Mouse (Mus musculus): ENCODE results near the gene Prss56.

Prss56 gene

DNA sequence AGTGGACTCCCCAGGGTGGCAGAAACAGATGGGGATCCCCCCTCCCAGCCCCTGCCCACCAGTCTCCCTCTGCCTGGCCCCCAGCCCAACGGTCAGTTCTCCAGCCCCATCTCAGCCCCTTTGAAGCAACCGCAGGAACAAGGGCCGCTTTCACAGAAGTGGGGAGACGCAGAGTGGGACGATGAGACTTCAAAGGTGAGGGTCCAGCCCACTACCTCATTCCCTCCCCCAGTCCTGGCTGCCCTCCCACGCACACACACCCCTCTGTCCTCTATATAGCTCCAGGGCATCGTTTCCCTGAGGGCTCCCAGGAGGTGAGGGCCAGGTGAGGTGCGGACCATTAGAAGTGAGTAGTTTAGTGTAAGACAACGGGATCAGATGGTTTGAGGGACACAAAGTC, at the start of gene Prss56:
Gene Prss56, plus strand, starts transcription at position 301 of the 400 bp plus-strand sequence.
- DNase-seq (ENCODE audit: low spot score in 2 of 2) = no peak

DNA sequence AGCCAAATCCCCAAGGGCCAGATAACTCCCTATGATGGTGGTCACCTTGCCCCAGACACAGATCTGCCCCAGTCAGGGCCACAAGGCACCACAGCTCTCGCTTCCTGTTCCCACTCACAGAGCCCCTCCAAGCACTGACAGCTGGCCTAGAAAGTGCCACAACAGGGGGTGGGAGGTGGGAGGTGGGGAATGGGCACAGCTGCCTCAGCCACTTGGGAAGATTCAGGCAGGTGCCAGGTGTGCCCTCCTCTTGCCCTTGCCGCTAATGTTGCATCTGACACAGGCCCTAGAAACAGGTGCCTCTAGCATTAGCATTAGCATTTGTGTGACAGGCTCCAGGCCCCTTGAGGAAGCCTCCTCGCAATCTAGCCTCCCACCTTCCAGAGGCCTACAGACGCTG, 41.6 kb upstream of the Prss56 start:
- no peak for DNase-seq (ENCODE audit: low spot score in 2 of 2)

DNA sequence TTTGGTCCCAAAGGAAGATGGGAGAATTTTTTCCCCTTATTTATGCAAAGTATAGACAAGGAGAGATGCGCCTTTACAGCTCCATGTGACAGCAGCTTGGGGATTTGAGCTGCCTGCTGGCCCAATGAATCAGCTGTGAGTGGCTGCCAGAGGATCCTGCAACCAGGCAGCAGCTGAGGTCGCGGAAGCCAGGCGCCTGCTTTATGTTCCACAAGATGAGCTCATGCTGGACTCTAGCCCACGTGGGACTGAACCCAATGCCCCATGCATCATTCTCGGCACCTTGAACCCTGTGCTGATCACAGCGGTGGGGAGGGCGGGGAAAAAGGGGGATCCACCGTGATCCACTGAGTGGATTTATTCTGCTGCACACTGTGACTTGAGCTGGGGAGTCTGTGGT, 40.7 kb upstream of the Prss56 start:
- DNase-seq (ENCODE audit: low spot score in 2 of 2) = no peak

DNA sequence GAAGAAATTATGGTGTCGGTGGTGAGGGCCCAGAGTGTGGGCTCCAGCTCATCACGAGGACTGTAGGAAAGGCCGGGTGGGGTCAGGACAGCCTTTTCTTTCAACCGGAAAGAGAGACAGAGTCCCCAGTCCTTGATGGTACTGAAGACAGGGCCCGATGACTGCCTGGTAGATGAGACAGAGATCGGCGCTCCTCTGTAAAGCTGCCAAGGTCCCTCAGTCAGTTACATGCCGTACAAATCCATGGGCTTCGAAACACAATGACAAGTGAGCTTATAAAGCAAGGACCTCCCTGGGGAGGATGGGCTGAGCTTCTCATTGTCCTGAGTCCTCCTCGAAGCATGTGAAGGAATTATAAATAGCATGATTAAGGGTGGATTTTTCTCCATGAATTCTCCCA, 40.0 kb upstream of the Prss56 start:
- no peak for DNase-seq (ENCODE audit: low spot score in 2 of 2)

DNA sequence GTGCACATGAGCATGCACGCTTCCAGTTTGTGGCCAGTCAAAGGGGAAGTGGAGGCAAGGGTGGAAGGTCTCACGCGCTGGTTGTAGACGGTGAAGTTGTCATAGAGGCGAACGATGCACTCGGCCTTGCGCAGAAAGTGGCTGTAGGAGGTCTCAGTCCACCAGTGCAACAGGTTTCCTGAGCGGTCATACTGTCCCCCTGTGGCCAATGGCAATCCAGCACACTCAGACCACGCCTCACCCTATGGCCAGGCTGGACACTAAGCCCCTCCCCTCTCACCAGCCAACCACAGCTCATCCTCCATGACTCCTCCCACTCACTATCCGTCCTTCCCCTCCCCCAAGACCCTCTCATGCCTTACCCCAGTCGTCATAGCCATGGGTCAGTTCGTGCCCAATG, 33.7 kb upstream of the Prss56 start:
- no peak for DNase-seq (ENCODE audit: low spot score in 2 of 2)

DNA sequence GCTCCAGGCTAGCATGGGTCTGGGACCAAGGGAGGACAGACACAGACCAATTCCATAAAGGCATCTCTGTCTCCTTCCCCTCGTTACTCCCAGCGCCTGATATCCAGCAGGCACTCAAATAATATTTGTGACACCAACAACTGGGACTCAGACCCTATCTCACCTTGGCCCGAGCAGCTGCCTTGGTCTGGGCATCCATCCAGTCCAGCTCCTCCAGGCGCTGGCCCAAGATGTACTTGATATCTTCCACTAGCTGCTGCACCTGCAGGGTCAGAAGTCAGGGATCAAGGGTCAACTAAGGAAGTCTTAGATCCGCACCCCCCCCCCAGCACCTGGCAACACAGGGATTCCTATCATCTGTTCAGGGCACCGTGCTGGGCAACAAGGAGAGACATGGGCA, 31.8 kb upstream of the Prss56 start:
- no peak for DNase-seq (ENCODE audit: low spot score in 2 of 2)

DNA sequence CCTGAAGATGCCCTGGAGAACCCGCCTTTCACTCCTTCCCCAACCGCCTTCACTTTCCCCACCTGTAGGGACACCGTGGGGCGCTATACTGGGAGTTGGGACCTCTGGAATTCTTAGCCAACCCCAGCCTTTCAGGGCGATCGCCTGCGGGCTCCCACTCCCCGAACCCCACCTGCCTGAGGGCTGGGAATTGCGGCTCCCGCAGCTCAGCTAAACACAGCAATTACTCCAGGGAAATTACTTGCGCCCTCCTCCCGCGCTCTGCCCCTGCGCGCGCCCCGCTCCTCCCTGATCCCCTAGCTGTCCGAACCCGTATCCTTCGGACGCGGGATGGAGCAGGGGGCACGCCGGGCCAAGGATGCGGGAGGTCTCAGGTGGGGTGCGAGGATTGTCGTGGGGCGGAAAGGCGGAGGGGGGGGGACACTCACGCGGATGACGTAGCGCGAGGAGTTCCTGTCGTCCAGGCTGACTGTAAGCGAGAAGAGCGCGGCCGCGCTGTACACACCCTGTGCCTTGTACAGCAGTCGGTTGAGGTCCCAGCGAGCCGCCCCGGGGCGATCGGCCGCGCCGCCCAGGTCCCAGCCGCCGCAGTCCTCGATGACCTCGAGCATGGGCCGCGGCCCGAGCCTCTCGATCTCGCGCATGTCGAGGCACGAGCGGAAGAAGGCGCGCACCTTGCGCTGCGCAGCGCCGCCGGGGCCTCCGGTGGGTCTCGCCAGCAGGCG, 29.2 kb upstream of the Prss56 start:
- DNase-seq (ENCODE audit: low spot score in 2 of 2) = no peak

DNA sequence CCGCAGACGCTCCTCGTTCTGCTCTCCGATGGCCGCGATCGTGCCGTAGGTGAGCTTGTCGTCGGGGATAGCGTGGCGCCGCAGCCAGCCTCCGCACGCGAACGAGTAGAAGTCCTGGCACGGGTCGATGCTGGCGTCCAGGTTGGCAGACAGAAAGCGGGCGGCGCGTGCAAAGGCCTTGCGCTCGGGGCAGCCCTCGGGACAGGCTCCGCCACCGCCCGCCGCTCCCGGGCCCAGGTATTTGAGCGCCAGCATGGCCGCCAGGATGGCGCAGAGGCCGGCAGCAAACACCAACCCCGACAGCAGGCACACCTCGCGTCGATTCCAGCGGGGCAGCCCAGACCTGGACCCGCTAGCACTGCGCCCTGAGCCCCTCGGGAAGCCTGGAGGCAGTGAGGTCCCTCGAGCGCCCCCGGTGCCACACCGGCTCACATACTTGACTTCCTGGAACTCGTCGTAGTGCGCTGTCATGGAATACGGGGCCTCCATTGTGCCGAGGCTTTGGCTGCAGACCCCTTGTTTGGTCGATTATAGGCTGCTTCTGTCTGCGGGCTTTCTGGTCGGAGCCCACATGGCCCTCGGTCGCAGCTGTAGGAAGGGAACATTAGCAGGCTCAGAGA, 28.5 kb upstream of the Prss56 start:
- DNase-seq (ENCODE audit: low spot score in 2 of 2) = no peak

DNA sequence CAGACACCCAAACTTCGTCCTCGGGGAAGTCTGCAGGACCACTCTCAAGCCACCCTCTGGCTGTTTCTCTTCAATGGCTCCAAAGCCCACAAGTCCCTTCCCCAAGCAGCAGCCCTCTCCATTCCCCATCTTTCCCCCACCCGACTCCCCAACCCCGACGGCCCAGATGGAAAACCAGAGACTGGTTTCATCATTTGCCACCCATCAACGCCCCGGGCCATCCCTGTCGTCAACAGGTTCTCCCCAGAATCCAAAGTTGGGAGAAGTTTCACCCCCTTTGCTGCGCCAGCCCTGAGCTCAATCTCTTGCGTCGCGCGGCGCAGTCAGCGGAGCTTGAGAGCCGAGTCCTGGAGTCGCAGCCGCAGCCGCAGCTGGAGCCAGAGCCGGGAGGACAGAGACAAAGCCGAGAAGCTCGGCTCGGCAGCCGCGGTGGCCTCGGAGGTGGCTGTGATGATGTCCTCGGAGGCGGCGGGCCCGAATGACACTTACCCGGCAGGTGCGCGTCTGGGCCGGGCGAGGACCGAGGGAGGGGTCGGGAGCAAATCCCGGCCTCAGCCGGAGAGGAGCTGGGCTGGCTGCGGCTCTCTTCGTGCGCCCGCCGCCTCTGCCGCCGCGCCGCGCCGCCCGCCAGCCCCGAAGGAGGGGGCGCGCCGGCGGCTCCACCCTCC, 27.4 kb upstream of the Prss56 start:
- no peak for DNase-seq (ENCODE audit: low spot score in 2 of 2)

DNA sequence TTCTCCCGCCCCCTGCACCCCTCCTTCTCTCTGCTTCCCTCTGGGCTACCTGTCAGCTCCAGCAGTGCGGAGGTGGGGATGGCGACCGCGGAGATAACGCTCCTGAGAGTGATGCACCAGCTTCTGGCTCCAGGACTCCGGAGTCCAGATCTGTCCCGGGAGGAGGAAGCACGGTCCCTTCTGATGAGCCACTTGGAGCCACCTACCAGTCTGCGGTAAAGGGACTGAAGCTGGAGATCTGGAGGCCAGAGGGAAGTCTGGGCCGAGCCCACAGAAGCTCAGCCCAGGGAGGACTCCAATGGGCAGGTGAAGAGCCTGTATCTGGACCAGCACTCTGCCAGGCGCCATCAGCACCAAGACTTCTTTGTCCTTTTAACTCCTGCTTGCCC, 26.9 kb upstream of the Prss56 start, which contains the start of gene Ecel1:
Gene Ecel1, minus strand, starts transcription at position 323 of the 389 bp plus-strand sequence.
- no peak for DNase-seq (ENCODE audit: low spot score in 2 of 2)

DNA sequence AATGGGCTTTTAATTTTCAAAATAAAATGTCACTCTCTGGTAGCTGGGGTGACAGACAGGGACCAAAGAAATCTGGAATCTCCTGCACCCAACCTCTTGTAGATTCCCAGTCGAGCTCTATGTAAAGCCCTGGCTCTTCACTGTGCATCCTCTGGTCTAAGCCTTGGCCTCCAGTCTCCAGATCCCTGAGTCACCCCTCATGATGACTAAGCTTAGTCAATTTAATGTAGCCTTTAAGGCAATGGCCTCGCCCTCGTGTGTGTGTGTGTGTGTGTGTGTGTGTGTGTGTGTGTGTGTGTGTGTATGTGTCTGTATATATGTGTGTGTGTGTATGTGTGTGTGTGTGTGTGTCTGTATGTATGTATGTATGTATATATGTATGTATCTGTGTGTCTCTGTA, 23.7 kb upstream of the Prss56 start:
- no peak for DNase-seq (ENCODE audit: low spot score in 2 of 2)

DNA sequence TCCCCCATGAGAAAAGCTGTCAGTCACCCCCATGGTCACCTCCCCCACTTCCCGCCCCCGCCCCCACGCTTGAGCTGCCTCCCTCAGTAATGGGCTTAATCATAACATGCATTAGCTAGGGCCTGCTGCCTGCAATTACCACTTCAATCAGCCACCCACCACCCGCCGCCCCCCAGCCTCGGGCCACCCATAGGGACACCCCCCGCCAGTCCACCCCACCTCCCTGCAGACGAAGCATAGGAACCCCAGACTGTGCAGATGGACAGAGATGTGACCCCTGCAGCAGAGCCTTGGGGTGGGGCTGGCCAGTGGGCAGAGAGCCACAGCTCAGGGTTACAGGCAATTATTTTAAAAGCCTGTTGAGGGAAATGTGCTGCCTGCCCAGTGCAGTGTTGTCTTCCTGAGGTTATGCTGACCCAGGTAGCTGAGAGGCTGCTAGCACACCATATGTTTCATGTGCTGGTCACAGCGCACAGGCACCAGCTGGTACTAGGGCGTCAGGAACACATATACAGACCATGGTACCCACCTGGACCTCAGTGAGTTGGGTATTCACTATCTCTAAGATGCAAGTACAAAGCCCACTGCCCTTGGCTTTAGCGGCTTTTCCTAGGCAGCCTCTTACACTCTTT, 18.8 kb upstream of the Prss56 start:
- no peak for DNase-seq (ENCODE audit: low spot score in 2 of 2)

DNA sequence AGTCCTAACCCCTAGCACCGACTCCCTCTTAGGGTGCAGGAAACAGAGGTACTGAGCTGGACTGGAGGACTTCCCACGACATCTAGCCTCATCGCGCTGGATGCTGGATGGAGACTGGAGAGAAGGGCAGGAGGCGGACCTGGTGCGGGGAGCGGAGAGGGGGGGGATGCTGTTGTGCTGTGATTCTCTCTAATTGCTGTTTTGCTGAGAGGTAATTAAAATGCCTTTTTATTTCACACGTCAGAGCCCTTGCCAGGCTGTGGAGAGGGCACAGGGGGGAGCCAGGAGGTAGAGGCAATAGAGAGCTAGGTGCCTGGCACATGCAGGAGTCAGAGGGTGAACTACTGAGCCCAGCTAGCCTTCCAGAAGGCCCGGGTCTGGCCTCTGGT, 18.3 kb upstream of the Prss56 start:
- DNase-seq (ENCODE audit: low spot score in 2 of 2) = no peak

DNA sequence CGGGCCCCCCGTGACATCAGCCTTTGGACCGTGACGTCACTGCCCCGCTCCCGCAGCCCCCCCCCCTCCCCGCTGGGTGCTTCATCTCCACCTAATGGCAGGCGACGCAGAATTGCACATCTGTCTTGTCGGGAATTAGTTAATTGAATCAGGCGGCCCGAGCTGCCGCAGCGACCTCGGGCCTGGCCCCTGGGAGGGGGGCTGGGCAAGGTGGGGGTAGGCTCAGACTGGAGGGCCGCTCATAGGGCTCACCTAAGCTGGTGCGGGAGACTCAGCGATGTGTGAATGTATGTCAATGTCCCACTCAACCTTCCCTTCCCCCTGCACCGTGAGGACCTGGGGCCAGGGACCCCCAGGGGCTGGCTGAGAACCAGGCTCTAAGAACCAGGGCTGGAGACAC, 12.7 kb upstream of the Prss56 start:
- no peak for DNase-seq (ENCODE audit: low spot score in 2 of 2)

DNA sequence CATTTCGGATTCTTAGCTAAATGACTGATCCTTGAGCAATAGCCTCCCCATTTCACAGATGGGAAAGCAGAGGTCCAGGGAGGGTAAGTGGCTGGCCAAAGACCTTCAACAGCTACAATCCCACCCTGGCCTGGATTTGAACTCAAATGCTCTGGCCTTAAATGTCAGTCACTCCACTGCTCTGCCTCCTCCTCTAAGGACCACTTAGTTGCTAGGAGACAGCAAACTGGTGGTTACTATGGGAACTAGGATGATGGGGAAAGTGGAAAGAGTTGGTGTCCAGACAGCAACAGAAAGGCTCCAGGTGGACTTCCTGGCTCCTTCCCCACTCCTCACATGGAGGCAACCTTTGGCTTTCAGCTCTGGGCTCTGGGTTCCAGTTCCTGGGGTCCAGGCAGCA, 11.8 kb upstream of the Prss56 start:
- DNase-seq (ENCODE audit: low spot score in 2 of 2) = no peak

DNA sequence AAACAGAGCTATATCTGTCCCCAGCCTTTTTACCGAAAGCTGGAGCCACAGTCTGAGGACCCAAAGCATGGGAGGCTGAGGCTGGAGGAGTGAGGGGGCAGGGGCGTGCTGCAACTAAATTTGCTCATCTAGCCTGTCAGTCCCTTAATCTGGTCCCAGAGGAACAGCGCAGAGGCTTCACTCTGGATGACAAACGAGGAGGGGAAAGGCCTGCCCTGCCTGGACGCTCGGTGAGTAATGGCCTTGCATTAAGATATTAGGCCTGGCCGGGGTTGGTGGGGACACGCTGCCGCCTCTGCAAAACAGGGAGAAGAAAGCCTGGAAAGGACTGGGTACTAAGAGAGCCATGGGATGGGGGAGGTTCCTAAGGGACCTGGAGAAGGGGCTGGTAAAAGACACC, 10.8 kb upstream of the Prss56 start:
- no peak for DNase-seq (ENCODE audit: low spot score in 2 of 2)

DNA sequence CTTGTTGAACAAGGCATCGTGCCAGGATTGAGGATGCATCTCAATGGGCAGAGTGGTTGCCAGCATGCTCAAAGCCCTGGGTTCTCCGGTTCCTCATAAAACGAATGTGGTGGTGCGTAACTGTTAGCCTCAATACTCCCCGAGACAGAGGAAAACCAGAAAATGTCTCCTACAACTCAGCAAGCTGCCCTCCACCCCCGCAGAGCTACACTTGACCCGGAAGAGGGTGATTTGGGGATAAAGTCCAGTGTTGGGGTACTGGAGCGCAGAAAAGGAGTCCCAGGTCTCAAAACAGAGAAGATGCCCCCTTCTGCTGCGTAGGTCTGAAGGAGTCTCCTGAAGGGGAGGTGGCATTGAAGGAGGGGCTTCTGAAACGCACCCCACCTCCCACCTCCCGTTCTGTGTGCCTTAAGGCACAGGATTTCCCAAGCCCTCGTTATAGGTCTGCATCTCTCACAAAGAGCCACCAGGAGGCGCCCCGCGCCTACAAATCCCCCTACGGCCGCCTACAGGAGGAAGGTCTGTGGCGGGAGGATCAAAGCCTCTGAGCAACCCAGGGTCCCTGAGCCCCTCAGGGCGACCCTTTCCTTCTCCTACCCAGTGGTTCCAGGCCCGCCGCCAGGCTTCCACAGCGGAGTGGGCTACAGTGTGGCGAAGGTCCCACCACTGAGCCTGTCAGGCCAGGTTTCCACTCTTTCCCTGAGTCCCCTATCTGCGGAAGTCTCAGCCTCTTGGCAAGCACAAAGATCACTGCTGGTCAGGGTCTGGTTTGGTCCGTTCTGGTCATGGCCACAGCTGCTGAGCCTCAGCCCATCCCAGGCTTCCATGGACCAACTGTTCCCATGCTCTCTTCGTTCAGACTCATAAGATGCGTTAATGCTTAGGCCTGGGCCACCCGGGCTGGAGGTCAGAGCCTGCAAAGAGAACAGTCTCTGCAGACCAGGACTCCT, 8.8 kb upstream of the Prss56 start:
- peak; percentile 25 to 52 for DNase-seq (ENCODE audit: low spot score in 2 of 2)

DNA sequence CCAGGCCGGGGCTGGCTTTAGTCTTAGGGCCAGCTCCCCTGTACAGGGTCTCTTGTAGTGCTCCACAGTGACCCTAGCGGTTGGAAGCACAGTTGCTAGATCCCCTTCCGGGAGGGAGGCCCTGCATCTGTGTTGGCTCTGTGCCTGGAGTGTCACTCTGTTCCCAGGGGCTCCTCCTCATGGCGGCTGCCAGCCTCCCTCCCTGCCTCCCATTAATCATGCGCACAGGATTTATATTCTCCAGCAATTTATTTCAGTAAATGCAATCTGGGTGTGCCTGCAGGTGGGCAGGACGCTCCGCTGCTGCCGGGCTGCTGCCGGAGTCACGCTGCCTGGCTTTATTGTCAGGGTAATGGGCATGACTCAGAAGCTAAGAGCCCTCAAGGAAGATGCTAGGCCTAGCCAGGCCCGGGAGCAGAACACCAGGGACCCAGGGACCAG, 7.2 kb upstream of the Prss56 start:
- DNase-seq (ENCODE audit: low spot score in 2 of 2) = peak; percentile 26 to 42

DNA sequence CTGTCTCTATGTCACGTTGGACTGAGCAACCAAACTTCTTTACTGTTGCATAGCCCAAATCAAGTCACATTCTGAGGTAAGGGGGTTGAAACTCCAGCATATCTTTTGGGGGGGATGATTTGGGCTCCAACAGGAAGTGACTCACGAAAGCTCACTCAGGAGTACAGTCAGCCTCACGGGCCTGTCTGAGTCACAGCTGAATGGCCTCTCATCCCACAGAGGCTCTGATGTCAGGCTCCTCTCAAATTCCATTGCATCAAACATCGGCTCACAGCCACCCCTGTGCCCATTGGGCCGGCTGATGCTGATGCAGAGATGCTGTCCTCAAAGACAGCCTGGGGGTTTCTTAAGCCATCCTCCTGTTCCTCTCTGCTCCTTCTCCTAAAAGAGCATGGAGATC, 2.2 kb upstream of the Prss56 start:
- no peak for DNase-seq (ENCODE audit: low spot score in 2 of 2)

DNA sequence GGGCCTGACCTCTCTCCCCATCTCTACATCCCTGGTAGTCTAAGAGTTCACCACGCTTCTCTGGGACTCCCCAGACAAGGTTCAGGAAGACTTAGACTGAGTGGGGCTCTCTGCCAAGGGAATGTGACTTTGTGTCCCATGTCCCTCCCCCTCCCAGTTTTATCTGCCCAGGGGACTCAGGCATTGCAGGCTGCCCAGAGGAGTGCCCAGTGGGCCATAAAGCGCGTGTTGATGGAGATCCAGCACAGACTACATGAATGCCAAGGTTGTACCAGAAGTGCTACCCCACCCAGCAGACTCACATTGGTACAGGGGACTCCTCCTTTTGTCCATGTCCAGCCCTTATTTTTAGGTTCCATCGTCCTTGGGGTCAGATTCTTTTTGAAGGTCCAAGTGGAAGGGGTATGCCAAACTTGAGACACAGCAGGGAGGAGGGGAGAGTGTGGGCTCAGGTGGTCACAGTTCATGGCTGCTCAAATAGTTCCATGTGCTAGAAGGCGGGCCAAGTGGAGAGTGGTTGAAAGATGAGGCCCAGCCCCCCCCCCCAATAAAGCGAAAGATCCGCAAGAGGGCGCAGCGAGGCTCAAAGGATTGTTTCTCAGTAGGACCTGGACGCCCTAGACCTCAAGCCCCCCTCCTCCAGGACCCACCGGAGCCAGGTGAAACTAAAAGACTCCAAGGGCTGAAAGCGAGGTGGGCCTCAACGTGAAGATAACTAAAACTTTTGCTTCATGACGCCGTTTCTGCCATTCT, 1.1 kb downstream of the Prss56 start:
- DNase-seq (ENCODE audit: low spot score in 2 of 2) = no peak

DNA sequence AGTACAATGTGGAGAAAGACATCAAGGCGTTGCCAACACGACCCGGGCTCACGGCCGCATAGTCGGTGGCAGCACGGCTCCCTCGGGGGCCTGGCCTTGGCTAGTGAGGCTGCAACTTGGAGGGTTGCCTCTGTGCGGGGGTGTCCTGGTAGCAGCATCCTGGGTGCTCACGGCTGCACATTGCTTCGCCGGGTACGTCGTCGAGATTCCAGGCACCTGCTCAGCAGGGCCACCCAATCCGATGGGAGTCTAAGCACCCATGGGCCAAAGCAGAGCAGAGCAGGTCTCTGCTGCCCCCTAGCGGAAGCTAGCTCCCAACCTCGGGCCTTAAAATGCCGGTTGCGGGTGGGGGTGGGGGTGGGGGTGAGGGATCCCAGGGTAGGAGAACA, 1.6 kb downstream of the Prss56 start:
- DNase-seq (ENCODE audit: low spot score in 2 of 2) = peak; percentile 42 to 46
